Mouse (Mus musculus): ENCODE results near the gene Ncoa7.

- TF ChIP-seq POLR2A (IDR thresholded peaks at IDR 0.05; ENCODE audit: borderline replicate concordance, control insufficient read depth, low read depth, low read length) (no peak), CTCF (IDR thresholded peaks at IDR 0.05; ENCODE audit: control insufficient read depth, insufficient read depth, low read length) (no peak)
Measured at GRCm38 (mm10) chr10:30773181-30773580, 29.9 kb downstream of the Ncoa7 start.

All from bone marrow, adult 2 months (tissue).